Mouse (Mus musculus): ENCODE measurements around the gene Clip2.

Gene Clip2

DNA sequence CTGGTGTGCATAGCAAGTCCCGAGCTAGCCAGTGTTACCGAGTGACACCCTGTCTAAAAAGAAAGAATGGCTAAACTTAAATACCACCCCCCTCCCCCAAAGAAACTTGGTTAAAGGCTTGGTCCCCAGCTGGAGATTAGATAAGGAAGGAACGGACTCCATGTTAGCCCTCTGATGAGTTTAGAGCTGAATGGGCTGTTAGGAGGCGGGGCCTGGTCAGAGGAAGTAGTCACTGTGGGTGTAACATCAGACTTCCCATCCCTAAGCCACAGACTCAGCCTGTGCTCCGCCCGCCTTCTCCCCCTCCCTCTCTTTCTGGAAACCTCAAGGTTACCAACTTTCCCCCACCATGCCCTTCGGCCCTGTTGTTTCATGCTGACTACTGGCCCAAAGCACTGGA lies 30.4 kb downstream of the Clip2 start:
- no peak for DNase-seq

DNA sequence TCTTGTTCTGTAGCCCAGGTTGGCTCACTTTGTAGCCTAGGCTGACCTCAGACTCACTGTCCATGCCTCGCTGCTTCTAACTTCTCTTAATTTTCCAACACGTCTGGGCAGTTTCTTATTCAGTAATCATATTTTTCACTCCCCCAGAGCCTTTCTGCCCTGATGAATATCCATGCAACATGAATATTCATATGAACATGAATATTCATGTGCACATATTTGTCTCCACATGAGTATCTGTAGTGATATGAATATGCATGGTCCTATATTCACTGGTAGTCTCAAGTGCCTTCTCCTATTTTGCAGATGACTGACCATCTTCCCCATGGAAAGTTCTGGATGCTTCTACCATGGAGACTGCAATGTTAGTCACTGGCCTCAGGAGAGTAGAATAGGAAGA lies 31.1 kb downstream of the Clip2 start:
- no peak for DNase-seq

DNA sequence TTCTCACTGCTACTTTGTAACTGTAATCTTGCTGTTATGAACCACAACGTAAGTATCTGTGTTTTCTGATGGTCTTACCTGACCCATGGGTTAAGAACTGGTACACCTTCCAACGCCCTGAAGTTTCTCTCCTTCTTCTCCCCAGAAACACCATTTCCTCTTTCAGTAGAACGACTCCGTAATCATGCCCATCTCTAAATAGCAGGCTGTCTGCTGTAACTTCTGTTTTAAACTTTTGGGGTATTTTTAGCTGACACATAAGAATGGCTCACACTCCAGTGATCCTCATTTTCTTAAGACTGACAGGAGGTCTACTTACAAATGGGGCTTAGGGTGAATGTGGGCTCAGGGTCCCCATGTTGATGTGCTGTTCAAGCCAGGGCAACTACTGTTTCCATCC lies 32.1 kb downstream of the Clip2 start:
- no peak for DNase-seq

DNA sequence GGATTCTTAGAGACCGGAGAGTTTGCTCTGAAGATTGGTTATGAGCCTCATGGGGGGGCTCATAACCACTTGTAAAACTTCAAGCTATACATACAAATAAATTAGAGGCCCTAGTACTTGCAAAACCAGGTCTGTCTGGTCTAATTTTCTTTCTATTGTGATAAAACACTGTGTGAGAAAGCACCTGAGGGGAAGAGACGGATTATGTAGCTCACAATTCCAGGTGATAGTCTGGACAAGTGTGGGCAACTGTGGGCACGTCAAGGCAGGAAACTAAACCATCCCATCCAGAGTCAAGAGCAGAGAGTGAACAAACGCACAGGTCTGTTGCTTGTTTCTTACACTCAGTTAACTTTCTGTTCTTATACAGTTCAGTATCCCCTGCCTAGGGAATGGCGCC lies 32.8 kb downstream of the Clip2 start:
- no peak for DNase-seq

DNA sequence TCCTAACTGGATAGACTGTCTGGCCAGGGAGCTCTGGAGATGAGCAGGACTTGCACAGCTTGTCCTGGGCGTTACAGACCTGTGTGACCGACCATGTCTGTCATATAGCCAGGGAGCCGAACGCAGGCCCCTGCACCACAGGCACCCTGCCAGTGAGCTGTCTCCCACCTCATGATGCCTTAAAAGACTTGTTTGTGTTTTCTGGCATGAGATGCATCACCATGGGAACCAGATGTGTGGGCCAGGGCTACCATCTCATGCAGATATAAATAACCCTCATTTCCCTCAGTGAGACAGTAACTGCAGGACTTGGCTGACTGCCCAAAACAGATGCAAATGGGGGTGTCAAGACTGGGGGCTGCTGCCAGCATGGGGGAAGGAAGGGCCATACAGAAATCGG lies 40.1 kb downstream of the Clip2 start:
- DNase-seq: no peak

DNA sequence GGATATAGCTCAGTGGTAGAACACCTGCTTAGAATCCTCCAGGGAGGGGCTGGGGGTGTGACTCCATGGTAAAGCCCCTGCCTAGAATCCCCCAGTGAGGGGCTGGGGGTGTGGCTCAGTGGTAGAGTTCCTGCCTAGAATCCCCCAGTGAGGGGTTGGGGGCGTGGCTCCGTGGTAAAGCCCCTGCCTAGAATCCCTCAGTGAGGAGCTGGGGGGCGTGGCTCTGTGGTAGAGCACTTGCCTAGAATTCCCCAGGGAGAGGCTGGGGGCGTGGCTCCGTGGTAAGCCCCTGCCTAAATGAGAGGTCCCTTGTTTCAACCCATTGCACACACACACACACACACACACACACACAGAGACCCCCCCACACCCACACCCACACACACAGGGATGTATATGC lies 42.0 kb downstream of the Clip2 start:
- no peak for DNase-seq

DNA sequence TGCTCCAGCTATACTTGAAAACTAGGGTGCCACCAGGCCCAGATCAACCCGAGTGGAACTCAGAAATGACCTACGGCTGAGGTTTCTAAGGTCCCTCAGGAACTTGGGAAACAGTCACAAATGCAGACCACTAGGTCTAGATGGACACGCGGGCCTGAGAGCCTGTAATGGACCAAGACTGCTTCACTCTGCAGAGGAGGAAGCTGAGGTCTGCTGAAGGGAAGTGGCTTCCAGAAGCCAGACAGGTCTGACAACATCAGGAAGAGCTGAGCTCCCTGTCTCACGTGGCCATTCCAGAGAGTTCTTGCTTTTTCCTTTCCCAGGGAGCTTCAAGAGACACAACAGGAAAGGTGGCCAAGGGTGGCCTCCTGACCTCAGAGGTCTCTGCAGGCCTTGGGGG lies 43.3 kb downstream of the Clip2 start:
- no peak for DNase-seq

DNA sequence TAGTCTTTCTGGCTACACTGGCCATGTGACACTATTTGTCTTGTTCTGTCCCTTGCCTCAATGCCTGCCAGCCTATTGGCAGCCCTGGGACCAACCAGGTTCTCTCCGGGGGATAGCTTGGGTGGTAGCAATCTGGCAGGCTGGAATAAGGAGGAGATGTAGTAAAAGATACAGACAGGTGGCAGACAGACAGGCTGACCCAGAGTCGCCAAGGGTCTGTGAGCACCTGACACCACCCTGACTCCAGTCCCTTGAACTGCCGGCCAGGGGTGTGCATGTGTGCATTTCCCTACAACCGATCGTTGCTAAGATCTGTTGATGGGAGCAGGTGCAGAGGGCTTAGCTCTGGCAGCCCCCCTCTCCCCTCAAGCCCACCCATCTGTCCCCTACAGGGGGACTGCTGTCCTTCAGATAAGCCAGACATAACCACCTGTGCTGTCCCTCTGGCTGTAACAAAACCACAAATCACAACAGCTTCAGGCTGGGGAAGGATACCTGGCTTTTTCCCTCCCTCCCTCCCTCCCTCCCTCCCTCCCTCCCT lies 44.3 kb downstream of the Clip2 start:
- no peak for DNase-seq

DNA sequence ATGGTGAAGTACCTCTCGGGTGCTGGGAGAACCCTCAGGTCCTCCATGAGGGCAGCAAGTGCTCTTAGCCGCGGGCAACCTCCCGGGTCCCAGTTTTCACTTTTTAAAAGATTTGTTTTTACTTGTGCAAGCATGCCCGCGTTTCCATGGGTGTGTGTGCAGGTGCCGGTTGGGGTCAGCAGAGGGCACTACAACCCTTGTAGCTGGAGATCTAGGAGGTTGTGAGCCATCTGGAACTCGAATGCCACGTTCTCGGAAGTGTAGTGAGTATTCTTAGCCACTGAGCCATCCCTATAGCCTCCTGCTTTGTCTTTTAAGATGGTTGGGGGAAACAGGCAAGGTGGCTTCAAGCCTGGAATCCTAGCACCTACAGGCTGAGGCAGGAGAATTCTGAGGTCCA lies 44.9 kb downstream of the Clip2 start:
- DNase-seq: peak; percentile 84

DNA sequence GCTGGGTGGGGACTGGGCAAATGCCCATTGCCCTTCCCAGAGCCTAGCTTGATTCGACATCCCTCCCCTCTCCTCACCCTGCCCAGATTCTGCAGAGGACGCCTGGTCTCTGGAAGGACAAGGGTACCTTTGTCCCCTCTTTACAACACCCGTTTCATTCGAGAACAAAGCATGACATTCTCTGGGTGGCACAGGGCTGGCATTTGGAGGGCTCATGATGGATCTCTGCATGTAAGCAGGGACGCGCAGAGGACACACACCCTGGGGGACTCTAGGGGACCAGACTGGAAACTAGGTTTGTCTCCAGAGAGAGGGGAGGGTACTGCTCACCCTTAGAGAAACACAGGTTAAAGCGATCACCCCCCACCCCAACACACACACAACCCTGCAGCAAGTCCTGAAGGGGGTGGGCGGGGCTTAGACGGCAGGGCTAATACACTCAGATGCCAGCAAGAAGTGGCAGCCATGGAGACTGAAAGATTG lies 46.4 kb downstream of the Clip2 start:
- no peak for DNase-seq

DNA sequence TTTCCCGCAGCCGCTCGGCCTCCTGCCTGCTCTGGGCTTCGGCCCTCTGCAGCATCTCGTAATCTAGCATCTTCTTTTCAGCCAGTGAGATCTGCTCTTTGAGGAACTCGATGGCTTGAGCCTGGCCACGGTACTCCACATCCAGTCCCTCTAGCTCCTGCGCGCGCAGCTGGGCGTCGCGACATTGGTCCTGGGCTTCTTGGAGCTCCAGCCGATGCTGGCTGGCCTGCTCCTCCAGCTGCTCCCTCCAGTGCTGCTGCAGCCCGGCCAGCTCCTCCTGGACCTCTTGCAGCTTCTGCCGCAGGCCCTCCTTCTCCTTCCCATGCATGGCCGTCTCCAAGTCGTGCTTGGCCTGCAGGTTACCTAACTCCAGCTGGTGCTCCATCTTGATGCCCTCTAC lies 49.6 kb downstream of the Clip2 start:
- DNase-seq: no peak

DNA sequence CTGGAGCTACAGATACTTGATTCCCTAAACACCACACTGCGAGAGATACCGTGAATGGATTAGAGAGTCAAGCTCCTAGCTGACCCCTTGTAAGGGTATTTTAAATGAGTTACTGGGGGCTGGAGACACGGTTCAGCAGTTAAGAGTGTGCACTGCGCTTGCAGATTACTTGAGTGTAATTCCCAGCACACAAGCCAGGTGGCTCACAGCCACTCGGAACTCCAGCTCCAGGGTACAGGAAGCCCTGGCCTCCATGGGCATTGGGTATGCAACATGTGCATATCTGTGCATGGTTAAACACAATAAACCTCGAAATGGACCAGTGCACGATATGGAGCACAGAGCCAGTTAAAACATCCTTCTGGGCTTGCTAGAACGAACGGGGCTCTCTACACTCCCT lies 50.8 kb downstream of the Clip2 start:
- DNase-seq: no peak

DNA sequence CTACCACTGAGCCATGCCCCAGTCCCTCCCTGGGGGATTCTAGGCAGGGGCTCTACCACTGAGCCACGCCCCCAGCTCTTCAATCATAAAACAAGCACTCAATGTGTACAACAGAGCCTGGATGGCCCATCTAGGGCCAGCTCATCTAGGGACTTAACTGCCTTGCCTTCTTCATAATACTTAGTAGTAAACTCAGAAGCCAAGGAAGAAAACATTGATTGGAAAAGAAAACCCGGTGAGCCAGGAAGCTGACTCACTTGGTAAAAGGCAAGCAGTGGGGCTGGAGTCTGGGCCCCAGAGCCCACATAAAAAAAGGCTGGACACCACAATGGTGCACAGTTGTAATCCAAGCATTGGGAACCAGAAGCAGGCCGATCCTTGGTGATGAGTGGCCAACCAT lies 51.6 kb downstream of the Clip2 start:
- DNase-seq: no peak

DNA sequence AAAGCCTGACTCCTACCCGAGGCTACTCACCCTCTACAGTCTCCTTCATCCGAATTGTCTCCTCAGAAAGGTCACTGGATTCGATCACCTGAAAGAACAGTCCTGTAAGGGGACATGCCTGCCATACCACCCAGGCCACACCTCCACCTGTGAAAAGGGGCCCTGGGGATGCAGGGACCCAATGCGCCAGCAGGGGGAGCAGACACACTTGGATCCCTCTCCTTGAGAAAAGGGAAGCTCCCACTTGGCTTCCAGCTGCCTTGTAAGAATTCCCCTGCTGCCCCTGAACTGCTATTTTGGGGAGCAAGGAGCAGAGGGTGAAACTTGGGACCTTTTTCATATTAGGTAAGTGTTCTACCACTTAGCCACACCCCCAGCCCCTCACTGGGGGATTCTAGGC lies 52.2 kb downstream of the Clip2 start:
- peak; percentile 80 for DNase-seq

DNA sequence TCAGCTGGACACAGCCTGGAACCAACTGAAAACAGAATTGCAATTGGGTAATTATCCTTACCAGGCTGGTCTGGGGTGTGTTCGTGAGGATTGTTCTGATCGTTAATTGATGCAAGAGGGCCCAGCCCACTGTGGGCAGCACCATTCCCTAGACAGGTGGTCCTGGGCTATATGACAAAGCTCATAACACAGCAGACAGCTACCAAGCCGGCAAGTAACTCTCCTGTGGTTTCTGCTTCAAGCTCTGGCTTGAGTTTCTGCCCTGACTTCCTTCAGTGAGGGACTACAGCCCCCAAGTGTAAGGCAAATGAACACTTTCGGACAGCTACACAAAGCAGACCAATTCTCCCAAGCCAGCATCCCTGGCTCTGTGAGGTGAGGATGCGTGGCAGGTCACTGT lies 55.2 kb downstream of the Clip2 start:
- no peak for DNase-seq

DNA sequence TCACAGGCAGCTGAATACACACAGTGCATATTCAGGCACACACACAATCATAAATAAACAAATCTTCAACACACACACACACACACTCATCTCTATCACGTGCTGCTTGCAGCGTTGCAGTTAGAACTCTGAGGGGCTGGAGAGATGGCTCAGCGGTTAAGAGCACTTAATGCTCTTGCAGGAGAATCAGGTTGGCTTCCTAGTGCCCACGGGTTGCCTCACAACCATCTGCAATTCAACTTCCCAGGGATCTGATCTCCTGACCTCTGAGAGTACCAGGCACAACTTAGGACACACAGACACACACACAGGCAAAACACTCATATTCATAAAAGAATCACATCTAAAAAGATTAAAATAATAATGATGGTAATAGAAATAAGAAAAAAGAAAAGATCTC lies 56.4 kb downstream of the Clip2 start:
- no peak for DNase-seq

DNA sequence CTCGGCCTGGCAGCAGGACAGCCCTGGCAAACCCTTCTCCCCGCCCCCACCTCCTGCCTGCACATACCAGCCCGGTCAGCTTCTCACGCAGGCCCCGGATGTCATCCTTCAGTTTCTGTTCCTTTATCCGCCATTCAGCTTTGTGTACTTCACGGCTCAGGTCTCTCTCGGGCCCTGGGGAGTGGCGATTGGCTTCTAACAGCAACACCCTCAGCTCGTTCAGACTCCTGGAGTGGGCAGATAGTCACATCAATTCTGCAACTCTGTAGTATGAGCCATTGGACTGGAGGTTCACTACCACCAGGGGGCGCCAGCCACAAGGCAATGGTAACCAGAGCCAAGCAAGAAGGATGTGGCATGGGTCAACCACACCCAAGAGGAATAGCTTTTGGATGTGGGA lies 58.1 kb downstream of the Clip2 start:
- DNase-seq: peak; percentile 92

DNA sequence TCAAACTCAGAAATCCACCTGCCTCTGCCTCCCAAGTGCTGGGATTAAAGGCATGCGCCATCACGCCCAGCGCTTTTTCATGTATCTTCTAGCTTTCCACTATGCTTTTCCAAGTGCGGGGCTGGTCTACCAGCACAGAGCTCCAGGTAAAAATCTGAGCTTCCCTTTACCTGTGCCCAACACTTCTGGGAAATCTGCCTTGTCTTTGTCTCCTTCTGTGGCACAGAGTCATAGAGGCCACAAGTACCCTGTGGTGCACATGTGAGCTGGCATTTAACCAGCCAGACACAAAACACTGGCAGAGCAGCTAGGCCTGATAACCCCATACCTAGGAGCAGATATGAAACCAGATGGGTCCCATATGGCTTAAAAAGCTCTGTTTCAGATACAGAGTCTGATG lies 59.3 kb downstream of the Clip2 start:
- no peak for DNase-seq

DNA sequence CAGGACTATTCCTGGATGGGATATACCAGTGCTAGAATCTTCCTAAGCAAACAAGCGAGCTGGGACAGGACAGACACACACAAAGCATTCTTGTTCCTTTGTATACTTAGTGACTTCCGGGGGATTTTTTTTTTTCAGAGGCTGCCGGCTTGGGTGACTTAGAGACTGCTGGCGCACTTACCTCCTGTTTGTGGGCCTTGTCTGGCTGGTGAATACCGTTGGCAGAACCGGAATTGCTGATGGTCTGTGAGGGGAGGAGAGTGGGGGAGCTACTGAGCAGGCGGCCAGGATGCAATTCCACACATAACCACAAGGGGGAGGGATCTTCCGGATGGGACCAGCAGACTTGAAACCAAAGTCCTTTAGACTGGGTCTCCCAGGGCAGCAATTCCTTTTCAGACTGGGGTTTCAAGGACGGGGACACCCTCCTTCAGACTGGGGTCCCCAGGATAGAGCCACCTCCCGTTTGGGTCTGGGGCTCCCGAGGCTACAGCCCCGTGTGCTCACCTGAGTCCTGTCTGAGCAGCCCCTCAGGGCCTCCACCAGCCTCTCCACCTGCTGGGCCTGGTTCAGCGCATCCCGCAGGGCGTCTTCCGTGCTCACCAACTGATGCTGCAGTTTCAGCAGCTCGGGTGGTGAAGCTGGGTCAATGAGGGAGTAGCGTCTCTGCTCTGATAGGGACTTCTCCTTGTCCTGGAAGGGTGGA lies 60.4 kb downstream of the Clip2 start:
- peak; percentile 89 for DNase-seq

DNA sequence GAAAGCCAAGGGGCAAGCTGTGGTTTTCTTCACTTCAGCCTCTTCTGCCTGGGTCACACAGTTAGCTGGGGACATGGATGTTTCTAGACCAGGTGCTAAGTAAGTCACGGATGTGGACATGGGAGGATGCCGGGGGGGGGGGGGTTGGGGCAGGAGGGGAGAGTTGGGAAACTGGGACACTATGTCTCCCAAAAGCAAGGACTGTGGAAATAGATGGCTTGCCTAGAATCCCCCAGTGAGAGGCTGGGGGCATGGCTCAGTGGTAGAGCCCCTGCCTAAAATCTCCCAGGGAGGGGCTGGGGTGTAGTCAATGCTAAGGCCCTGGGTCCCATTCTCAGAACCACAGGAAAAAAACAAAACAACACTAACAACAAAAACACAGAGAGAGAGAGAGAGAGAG lies 61.0 kb downstream of the Clip2 start:
- no peak for DNase-seq

DNA sequence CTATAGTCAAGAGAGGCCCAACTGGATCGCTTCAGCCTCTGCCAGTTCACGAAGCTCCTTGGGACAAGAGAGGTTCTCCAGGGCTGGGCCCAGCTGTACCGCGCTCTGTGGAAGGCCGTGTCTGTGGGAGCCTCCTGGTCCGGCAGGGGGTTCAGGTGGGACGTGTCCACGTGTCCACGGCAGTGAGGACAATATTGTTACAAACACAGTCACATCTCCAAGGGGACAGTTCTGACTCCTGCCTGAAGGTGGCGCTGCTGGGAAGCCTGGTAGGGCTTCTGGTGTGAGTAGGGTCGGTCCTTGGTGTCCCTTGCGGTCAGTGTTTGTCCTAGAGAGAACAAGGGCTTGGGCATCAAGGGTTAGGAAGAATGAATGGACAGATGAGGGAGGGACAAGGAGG lies 61.8 kb downstream of the Clip2 start:
- DNase-seq: peak; percentile 30

DNA sequence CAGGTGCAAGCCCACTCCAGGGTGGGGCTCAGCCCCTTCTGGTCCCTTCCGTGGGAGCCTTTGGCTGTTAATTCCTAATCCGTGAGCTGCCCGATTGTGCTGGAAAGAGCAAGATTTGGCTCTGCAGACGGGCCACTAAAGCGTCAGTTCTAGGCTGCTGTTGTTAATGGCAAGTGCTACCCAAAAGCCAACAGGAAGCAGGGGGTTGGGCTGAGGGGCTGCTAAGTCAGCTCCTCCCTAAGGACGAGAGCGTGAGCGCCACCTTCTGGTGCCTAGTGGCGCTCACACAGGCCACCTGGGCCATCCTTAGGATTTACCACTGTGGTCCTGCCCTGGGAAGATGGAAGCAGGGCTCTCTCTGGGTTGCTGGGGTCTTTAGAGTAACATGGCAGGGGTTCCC lies 62.7 kb downstream of the Clip2 start:
- peak; percentile 26 for DNase-seq

DNA sequence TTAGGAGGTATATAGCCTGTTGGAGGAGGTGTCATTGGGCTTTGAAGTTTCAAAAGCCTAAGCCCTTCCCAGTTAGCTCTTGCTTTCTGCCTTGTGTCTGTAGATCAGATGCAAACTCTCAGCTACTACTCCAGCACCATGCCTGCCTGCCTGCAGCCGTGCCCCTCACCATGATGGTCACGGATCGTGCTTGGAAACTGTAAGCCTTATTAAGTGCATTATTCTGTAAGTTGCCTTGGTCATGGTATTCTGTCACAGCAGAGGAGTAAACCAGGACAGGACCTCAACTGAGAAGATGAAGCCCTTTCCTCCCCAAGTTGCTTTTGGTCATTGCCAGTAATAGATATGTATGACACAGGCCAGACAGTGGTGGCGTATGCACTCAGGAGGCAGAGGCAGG lies 63.6 kb downstream of the Clip2 start:
- DNase-seq: no peak

DNA sequence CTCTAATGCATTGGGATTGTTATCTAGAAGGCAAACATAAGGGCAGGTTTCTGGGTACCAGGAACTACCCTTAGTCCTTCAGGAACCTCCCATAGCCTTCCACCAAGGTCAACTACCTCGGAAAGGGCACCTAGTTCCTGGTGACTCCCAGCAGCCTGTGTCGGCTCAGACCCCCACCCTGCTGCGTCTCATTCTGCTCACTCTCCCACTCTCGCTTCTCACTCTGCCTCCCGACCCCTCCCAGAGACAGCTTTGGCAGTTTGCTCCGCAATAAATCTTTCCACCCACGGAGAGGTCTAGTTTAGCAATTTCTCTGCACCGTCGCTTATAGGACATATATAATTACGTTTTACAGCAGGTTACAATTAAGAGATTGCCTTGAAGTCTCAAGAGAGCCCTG lies 64.2 kb downstream of the Clip2 start:
- no peak for DNase-seq
